Mouse (Mus musculus) cerebellum, adult 8-10 months (tissue): ENCODE measurements around the gene Pde4d.

Experiments used
- DNase-seq: peaks from one replicate; pipeline ENCODE4 v3.0.0; 2022

The Pde4d gene

DNA sequence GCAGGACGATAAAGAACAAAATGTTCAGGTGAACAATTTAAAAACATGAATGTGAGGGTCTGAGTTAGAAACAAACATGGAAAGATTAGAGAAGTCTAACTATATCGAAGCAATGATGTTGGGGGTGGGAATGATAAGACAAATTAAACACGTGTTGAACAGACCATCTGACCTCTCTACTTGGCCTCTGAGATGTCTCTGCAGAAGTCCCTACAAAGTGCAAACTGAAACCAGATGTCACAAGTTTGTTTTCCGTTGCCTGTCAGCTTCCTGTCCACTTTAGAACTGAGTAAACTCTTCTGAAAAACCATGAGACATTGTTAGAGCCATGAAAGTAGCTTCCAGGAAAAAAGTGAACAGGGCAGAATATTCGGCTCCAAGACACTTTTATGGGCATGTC, 404.3 kb downstream of the Pde4d start:
- DNase-seq, result no peak

DNA sequence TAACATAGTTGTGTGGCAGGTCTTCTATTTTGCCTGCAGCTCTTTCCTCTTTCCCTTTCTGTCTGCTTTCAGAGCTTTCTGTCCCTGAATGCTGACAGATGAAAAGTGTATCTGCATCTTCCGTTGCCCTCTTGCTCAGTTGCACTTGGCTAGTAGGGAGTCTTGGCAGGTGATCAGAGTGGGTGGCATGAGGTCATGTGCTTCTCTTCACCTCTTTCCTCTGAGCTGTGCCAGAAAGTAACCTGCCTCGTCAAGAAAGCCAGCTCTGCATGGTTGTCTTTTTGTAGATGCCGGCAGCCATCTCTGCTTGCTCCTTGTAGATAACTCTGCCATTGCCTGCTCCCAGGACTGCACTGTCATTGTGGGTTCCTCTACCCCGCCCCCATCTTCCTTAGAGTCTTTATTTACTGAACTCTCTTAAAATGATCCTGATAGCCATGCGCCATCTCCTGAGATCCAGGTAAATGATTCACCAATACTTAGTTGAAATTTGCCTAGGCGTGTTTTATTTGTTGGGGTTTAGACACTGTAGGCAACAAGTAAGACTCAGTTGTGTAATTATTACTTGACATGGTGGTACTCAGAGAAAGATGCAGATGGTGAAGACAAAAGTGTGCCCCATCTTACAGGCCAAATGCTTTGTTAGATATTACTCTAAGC, 407.2 kb downstream of the Pde4d start:
- no peak for DNase-seq

DNA sequence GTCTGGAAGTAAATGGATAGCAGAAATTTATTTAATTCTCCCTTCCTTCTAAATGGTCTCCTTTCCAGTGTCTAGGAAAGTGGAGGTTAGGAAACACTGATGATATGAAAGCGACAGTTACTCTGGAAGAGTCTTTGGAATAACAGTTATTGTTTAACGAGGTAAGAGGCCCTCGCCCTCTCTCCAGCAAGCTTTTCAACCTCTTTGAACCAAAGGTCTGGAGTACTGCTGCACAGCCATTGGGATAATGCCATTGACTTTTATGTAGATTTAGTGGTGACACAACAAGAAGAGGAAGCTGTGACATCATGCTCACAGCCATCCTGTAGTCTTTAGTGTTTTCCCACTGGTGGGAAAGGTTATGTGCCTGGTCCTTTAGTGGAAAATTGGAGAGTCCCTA, 409.6 kb downstream of the Pde4d start:
- DNase-seq, result no peak

DNA sequence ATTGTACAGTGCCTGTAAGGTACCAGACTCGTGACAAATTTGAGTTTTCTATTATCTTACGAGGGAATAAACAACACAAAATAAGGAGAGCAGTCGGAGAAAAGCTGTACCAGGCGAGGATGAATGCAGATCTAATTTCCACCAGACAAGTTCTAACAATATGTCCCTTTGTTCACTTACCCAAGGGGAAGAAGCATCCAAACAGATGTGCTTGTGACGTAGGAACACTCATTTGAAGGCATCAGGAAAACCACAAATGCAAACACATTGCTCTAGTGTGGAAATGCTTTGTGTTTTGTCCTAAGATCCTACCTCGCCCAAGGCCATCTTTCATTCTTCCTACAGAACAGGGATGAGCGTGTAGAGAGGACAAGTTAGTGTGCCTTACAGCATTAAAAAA, 411.0 kb downstream of the Pde4d start:
- no peak for DNase-seq

DNA sequence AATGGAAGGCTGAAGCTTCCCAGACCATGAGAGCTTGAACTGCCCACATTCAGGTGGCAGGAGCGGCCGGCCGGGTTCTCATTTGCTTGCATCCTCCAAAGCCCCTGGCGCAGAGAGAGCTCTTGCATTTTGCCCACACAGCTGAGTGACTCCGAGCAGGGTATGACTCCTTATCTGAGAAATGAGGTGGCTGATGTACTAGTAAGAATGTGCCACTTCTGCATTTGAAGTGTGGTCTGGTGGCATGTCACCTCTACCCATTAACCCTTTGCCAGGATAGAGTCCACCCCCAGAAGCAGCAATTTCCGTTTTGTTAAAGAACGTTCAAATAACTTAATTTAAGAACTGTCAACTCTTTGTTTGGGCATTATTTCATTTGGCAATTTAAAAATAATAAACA, 412.0 kb downstream of the Pde4d start:
- no peak for DNase-seq

DNA sequence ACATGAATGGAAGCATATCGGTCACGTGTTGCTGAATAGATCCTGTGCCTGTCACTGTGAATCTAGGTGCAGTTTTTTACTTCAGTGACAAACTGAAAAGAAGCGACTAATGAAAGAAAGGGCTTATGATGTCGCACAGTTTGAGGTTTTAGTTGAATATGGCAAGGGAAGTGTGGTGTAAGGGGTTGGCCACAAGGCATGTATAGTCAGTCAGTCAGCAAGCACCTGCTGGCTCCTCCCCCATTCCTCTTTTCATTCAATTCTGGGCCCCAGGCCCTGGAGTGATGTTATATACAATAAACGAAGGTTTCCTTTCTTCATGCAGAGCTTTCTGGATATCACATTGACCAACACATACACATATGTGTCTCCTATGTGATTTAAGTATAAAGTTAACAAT, 412.4 kb downstream of the Pde4d start:
- DNase-seq, result no peak

DNA sequence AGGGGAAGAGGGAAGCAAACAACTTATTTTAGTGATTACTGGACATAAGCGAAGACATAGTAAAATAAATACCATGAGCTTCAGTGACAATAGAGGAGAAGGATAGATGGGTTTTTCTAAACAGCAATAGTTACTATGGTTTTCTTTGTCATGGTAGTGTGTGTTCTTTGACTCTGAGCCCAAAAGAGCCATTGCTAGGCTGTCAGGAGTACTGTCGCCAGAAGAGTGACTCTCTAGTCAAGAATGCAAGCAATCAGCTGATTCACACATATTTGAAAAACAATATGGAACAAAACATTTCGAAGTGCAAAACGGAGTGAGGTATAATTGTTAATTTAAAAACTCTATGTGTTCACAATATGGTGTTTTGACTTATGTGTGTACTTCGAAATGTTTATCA, 450.4 kb downstream of the Pde4d start:
- DNase-seq, result no peak

DNA sequence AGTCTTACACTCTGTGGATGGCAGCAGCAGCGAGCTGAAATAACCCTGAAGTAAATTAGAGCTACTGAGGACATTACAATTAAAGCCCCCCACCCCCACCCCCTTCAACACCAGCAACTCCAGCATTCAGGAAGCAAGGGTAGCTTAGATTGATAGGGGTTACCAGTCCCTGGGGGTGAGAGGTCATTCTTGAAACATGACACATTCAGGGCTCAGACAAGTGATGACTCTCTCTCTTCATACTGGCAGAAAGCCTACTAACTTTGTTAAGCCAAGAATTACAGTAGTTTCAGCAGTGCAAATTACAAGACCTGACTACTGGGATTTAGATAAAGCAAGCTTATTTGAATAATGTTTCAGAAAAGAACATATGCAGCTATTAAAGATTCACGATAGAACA, 455.4 kb downstream of the Pde4d start:
- no peak for DNase-seq

DNA sequence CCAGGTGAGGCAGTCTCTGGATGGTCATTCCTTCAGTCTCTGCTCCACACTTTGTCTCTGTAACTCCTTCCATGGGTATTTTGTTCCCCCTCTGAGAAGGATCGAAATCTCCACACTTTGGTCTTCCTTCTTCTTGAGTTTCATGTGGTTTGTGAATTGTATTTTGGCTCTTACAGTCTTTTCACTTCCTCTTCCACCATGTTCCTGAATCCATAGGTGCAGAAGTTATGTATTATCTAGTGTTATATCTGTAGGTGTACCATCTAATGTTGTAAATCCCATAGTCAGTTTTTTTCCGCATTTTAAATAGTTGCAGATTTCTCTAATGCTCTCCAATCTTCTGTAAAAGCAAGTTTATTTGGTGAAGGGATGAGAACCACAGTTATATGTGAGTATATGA, 459.4 kb downstream of the Pde4d start:
- no peak for DNase-seq

DNA sequence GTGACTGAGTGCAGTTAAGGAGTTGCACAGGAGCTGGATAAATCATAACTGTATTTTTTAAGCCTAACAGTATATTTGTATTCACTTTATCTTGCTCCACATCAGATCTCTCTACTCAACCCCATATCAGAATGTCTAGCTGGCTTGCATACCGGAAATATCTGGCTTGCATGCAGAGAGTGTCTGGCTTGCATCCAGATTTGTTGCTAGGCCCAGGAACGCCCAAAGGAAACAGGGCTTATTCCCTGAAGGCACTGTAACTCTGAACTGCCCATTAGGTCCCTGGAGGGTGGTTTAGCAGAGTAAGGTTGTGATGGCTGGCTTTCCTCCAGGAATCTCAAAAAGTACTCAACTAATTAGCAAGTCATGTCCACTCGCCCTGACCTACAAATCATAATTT, 464.9 kb downstream of the Pde4d start:
- peak; percentile 1 for DNase-seq

DNA sequence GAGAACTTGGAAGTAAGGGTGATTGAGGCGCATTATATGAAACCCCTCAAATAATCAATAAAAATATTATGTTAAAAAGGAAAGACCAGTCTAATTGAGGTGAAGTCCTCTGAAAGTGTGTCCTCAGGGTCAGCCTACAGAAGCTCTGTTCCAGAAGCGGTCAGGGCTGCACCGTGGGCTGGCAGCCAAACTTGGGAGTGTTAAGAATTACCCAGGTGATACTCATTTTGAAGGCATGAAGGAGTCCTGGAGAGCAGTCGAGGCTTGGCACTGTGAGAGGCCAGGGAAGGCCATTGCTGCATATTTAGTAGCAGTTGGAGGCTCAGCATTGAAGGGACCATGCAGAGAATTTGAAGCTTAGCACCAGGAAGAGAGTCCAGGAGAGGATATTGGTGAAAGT, 471.4 kb downstream of the Pde4d start:
- DNase-seq, result no peak

DNA sequence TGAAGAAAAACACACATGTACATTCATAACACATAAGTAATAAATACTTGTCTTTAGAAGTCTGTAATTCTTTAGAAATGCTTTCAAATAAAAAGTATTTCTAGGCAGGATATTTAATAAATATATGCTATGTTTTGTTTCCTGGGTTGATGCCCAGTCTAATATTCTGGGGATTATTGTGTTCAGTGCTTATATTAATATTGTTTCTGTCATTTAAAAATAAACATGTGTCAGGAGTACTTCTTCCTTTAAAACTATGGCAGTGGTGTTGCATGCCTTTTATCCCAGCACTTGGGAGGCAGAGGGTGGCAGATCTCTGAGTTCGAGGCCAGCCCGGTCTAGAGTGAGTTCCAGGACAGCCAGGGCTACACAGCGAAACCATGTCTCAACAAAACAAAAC, 485.1 kb downstream of the Pde4d start:
- DNase-seq, result no peak

DNA sequence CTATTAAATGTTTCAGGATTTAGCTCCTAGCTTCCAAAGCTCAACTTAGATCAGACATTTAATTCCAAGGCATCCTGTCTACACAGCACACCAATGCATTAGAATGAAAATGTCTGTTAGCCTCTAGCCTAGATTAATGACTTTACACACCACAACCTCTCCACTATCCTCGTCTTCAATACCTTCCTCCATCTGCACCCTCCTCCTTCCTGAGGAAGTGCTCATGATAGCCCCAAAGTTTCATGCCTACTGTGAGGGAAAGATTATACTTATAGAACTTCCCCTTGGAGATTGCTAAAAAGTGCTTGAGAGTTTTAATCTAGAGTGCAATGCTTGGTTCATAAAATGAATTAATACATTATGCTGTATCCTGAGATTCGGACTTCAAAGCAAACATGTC, 487.5 kb downstream of the Pde4d start:
- DNase-seq, result no peak

DNA sequence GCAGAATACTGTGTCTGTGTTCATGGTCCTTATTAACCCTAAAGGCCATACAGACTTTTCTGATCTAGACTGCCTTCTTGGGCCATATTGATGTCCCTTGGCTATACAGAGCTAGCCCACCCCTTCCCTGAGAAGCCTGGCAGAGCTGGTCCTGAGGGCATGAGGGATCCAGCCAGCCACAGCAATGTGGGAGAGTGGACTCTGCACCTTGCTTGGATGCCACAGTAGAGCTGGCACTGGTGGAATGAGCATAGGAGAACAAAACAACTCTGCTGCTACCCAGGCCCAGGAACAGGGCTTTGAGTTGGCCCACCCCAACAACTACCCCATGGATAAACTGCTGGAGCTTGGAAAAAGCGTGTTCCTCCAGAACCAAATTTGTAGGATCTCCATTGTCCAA, 503.2 kb downstream of the Pde4d start:
- DNase-seq, result no peak

DNA sequence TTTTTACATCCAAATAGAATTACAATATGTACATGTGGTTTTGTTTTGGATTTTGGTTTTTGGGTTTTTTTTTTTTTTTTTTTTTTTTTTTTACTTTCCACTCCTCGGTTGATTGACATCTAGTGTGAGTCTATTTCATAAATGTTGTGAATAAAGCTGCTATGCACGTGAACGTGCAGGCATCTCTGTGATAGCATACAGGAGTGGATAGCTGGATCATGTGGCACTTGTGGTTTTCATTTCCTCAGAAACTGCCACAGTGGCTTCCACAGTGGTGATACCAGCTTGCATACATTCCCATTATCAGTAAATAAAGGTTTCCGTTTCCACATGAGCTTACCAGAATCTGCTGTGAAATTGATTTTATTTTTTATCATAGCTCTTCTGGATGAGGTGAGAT, 506.3 kb downstream of the Pde4d start:
- no peak for DNase-seq

DNA sequence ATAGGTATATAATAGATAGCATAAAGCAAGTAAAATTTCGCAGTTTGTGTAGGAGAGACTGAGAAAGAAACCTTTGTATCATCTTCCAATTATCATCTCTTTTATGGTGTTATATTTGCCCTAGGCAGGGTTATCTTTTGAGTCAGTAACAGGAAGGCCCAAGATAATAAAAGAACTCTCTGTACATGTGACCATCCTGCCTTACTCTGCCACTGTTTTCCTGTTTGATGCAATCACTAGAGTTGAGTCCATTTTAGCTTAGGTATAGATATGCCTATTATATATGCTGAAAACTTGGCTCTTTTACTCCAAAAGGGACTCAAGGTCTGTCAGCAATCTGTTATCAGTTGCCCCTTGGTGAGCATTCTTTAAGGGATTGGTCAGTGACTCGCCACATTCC, 514.3 kb downstream of the Pde4d start:
- DNase-seq, result no peak

DNA sequence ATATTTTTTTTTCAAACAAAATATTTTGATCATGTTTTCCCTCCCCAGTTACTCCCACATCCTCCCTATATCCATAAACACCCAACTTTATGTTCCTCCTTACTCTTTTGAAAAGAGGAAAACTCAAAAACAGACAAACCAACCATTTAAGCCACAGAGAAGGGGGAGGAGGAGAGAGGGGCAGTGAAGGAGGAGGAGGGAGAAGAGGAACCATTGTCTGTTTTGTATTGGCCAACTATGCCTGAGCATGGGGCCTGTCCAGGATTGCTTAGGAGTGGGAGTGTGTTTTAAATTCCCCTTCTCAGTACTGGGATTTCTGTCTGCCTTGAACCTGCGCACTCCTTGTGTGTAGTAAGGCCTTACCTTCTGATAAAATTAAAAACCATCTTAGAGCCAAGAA, 531.4 kb downstream of the Pde4d start:
- no peak for DNase-seq

DNA sequence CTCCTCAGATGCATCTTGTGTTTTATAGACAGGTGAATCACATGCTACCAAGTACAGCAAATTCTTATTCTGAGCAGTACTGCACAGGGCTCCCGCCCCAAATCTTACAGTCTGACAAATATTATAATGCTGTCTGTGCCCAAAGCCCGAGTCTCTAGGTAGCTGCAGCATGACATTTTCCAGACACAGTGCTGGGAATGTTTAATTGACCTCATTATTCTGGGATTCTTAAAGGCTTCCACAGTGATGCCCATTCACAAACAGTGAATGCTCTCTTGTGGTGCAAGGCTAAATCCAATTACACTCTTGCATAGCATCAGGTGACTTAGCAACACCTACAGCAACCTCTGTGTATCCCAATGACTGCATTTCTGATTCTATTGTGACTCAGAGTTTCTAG, 549.0 kb downstream of the Pde4d start:
- DNase-seq, result no peak

DNA sequence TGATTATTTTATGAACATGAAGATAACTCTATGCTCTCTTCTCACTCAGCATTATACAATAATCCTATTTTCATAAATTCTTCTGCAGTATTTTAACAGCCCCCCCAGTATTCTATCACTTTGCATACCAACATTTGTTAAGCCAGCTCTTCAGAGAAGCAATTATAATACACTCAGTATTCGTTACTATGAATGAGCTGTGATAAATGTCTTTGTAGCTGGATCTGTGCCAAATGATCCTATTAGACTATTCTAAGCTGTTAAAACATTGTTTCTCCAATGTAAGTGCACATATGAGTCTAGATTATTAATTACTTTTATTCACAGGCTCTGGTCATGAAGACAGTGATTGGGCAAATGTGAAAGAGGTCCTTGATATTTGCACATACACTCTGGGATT, 575.0 kb downstream of the Pde4d start:
- no peak for DNase-seq

DNA sequence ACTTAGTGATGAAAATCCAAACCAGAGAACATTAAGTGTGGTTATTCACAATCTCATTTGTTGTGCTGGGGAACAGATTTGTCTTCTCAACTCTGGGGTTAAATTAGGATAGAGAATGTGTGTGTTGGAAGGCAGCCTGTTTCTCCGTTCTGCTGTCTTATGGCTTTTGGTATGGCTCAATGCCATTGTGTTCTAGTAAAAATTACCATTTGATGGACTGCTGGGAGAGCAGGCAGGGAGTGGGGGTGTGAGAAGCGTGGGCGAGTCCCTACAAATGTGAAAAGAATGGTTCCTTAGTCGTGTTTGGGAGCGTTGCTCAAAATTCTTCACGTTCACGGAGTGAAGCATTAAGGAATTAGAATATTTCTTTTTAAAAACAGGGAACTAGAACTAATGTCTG, 597.4 kb downstream of the Pde4d start:
- peak; percentile 11 for DNase-seq

DNA sequence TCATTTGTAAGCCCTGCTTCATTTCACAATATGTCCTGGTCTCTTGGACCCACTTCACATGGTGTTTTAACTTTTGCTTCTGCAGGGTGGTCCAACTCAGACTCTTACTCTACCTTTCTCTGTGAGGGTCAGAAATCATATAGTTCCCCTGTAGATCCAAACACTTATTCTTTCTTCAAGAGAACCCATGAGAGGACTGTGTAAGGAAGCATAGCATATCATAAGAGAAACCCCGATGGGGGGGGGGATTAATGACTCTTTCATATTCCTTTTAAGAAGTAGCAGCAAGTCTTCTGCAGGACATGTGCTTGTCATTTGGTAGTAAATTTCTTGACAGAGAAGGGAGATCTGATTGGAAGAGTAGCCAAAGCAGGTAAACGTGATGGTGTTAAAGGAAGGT, 603.1 kb downstream of the Pde4d start:
- DNase-seq, result no peak

DNA sequence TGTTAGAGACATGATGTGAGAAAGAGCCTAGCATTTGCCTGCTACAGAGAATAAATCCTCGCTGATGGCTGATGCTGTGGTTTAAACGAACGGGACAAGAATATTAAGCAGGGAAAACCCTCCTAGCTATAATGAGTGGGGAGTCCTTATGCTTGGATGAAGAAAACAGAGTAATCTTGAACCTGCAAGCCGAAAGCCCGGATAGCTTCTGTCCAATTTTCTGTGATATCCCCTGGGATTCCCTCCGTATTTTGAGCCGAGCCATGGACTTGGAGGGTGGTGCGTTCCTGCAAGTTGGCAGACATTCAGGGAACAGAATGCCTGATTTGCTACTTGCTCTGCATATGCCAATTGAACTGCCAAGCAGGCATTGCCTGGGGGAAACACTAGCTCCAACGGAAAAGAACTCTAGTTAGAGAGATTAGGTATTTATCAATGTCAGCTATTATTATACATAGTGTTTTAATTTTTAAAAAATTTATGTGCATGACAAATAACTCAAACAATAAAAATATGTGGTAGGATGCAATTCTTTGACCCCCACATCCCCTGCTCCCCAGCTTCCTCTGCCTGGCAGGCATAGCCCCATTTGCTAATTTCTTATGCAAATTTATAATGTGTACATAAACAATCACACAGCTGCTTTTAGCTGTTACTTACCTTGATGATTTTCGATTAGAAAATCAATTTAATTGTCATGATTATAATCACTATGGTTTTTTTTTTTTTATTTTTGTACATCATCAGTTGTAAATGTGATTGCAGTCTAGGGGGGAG, 603.7 kb downstream of the Pde4d start:
- DNase-seq, result peak; percentile 60

DNA sequence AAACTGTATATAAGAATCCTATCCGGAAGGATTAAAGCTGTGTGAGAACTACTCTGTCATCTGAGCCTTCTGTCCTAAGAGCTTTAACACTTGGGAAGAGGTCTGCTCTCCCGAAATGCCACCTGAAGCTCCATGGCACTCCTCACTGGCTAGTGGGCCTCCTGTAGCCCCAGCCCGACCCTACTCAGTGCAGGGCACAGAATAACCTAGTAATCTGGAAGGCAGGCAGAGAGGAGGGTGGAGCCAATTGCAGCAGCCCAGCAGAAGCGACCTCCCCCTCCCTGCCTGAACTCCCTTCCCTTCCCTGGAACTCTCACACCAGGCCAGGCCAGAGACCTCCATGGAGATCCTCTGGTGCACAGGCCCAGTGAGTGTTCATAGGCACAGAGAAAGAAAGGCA, 608.3 kb downstream of the Pde4d start:
- DNase-seq, result no peak

DNA sequence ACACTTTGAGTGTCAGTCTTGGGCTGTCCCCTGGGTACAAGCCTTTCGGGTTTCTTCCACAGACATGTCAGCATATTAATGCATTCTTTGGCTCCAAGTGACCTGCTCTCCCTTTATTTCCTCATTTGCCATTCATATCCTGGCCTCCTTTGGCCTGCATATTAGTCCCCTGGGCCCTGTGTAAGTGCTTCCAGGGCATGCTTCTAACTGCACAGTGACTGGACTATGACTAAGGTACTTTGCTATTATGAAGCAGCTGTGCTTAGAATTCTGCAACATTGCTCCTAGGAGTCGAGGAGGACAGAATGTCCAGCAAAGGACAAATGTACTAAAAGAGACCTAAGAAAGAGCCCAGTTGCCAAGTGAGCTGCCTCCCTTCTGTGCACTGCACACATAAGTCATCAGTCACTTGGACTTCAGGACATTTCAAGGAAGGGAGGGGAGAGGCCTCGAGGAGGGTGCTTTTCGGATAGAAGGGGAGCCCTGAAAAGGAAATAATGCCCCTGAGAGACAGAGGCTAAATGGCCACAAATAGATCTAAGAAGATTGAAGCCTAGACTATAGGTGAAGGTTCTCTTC, 616.9 kb downstream of the Pde4d start:
- DNase-seq, result no peak
